Mouse (Mus musculus): ENCODE data around the gene Smg6. TPM values are rescaled to one million over a fixed set of nuclear protein-coding genes. Genes with fewer than 3 reads are reported as not detected.

Gene Smg6
- polyA plus RNA-seq, 1 experiment from 2014 or later, result 12.8 TPM

- Histone ChIP-seq H3K27me3 (replicated peaks; ENCODE audit: control insufficient read depth, insufficient read depth, low read length) (no peaks in the 10 kb centered on the region), H3K4me3 (ENCODE audit: low read depth, low read length) (no peak overlapping the region), H3K36me3 (ENCODE audit: control insufficient read depth, insufficient read depth, low read length) (no peaks in the 10 kb centered on the region), H3K9me3 (ENCODE audit: control insufficient read depth, low read length) (no peaks in the 10 kb centered on the region), H3K4me1 (ENCODE audit: control insufficient read depth, insufficient read depth, low read length) (peaks cover 27% of the 10 kb centered on the region), H3K9ac (ENCODE audit: low read depth, low read length) (no peak overlapping the region), H3K27ac (replicated peaks; ENCODE audit: low read depth, low read length) (no peak overlapping the region), H3K4me2 (ENCODE audit: low read depth, low read length) (no peak overlapping the region)
- DNase-seq (ENCODE audit: low spot score), result no peak
- no peak for ATAC-seq (ENCODE audit: low read depth)
- 47% methylated on average over 3 of the region's 3 CpGs for WGBS
These were observed 287.3 kb downstream of the Smg6 start for GRCm38 (mm10) chr11:75212876-75213275.

GRCm38 (mm10) chr11:75213372-75214080 is 287.9 kb downstream of the Smg6 start:
- peaks cover 27% of the 10 kb centered on the region for H3K4me1 ChIP-seq (ENCODE audit: control insufficient read depth, insufficient read depth, low read length)
- 5% methylated on average over 23 of the region's 35 CpGs for WGBS
- no peaks in the 10 kb centered on the region for H3K27me3 ChIP-seq (replicated peaks; ENCODE audit: control insufficient read depth, insufficient read depth, low read length)
- H3K4me3 ChIP-seq (ENCODE audit: low read depth, low read length), result peak overlapping the region; percentile 30
- peak; percentile 68 for DNase-seq (ENCODE audit: low spot score)
- no peaks in the 10 kb centered on the region for H3K9me3 ChIP-seq (ENCODE audit: control insufficient read depth, low read length)
- peak overlapping the region; percentile 59 for H3K4me2 ChIP-seq (ENCODE audit: low read depth, low read length)
- ATAC-seq (ENCODE audit: low read depth), result peak; percentile 62
- no peaks in the 10 kb centered on the region for H3K36me3 ChIP-seq (ENCODE audit: control insufficient read depth, insufficient read depth, low read length)
- peak overlapping the region; percentile 65 for H3K9ac ChIP-seq (ENCODE audit: low read depth, low read length)
- H3K27ac ChIP-seq (replicated peaks; ENCODE audit: low read depth, low read length), result no peak overlapping the region

MicroRNAs within 50 kb of the gene (microRNA counts, 519-probe panel; counts per million panel counts)
- microRNA mmu-miR-132 (2,781 counts per million, percentile 61 among the panel's probes with 10 or more counts), microRNA mmu-miR-212 (19.3 counts per million)

Small RNA genes lying within 50 kb of the gene (microRNA-seq; reads per million reads assigned to microRNA genes)
- gene Mir132 (ENCODE audit: borderline number of aligned reads) (175 reads per million, percentile 57 among the genes with 10 or more reads in this experiment), gene Mir212 (ENCODE audit: borderline number of aligned reads) (15.3 reads per million, percentile 32 among the genes with 10 or more reads in this experiment)

Other genes with a start within 250 kb of the Smg6 start
- 67.6 and 68.3 TPM in 2 replicates for gene Pafah1b1, start 201.2 kb upstream of the Smg6 start, polyA plus RNA-seq (2014; fragmentation: Nextera tagmentation; extraction: Ambion mirVana)
- gene Mettl16, start 155.0 kb upstream of the Smg6 start, polyA plus RNA-seq (2014; fragmentation: Nextera tagmentation; extraction: Ambion mirVana), result 28.4 and 32.0 TPM in 2 replicates
- gene Mnt, start 94.9 kb upstream of the Smg6 start, polyA plus RNA-seq (2014; fragmentation: Nextera tagmentation; extraction: Ambion mirVana), result 4.8 and 5.8 TPM in 2 replicates
- gene Sgsm2, start 28.8 kb upstream of the Smg6 start, polyA plus RNA-seq (2014; fragmentation: Nextera tagmentation; extraction: Ambion mirVana), result 4.9 and 6.2 TPM in 2 replicates
- 48.1 and 49.5 TPM in 2 replicates for gene Tsr1, start 27.8 kb upstream of the Smg6 start, polyA plus RNA-seq (2014; fragmentation: Nextera tagmentation; extraction: Ambion mirVana)
- gene Srr, start 125 bp downstream of the Smg6 start, polyA plus RNA-seq (2014; fragmentation: Nextera tagmentation; extraction: Ambion mirVana), result 30.4 and 36.3 TPM in 2 replicates
- gene Hic1, start 243.7 kb downstream of the Smg6 start, polyA plus RNA-seq (2014; fragmentation: Nextera tagmentation; extraction: Ambion mirVana), result 13.1 and 17.8 TPM in 2 replicates